Mouse (Mus musculus): ENCODE results near the gene Htr5b.

The Htr5b gene

GRCm38 (mm10) chr1:121490241-121490640 is 38.0 kb downstream of the Htr5b start:
- DNase-seq (ENCODE audit: low spot score in 2 of 2), result peak in 1 of 2 experiments; percentile 46

- DNase-seq (ENCODE audit: low spot score in 2 of 2), result no peak
Observed at GRCm38 (mm10) chr1:121486803-121487202, 41.5 kb downstream of the Htr5b start.

- no peak for DNase-seq (ENCODE audit: low spot score in 2 of 2)
Observed at GRCm38 (mm10) chr1:121483091-121483490, 45.2 kb downstream of the Htr5b start.

- DNase-seq (ENCODE audit: low spot score in 2 of 2), result no peak
Observed at GRCm38 (mm10) chr1:121479403-121479802, 48.9 kb downstream of the Htr5b start.

- DNase-seq (ENCODE audit: low spot score in 2 of 2), result peak; percentile 28 to 66
Observed at GRCm38 (mm10) chr1:121478284-121478980, 49.8 kb downstream of the Htr5b start.

- no peak for DNase-seq (ENCODE audit: low spot score in 2 of 2)
Observed at GRCm38 (mm10) chr1:121477716-121478115, 50.5 kb downstream of the Htr5b start.

GRCm38 (mm10) chr1:121471503-121471902 is 56.8 kb downstream of the Htr5b start:
- DNase-seq (ENCODE audit: low spot score in 2 of 2), result no peak

GRCm38 (mm10) chr1:121468271-121468670 is 60.0 kb downstream of the Htr5b start:
- no peak for DNase-seq (ENCODE audit: low spot score in 2 of 2)

- no peak for DNase-seq (ENCODE audit: low spot score in 2 of 2)
Observed at GRCm38 (mm10) chr1:121466276-121466675, 62.0 kb downstream of the Htr5b start.

GRCm38 (mm10) chr1:121463806-121464205 is 64.5 kb downstream of the Htr5b start:
- DNase-seq (ENCODE audit: low spot score in 2 of 2), result no peak

- DNase-seq (ENCODE audit: low spot score in 2 of 2), result no peak
Observed at GRCm38 (mm10) chr1:121462643-121463042, 65.6 kb downstream of the Htr5b start.

- DNase-seq (ENCODE audit: low spot score in 2 of 2), result no peak
Observed at GRCm38 (mm10) chr1:121461895-121462294, 66.4 kb downstream of the Htr5b start.

GRCm38 (mm10) chr1:121460077-121460476 is 68.2 kb downstream of the Htr5b start:
- DNase-seq (ENCODE audit: low spot score in 2 of 2), result no peak

Data from left cerebral cortex, adult 9 months (tissue).